Mouse (Mus musculus): Measurements from ENCODE around the gene Aldh3a1. TPM values are rescaled to one million over a fixed set of nuclear protein-coding genes. Genes with fewer than 3 reads are reported as not detected.

Gene Aldh3a1
- polyA plus RNA-seq, 1 experiment: 19.7 TPM

DNA sequence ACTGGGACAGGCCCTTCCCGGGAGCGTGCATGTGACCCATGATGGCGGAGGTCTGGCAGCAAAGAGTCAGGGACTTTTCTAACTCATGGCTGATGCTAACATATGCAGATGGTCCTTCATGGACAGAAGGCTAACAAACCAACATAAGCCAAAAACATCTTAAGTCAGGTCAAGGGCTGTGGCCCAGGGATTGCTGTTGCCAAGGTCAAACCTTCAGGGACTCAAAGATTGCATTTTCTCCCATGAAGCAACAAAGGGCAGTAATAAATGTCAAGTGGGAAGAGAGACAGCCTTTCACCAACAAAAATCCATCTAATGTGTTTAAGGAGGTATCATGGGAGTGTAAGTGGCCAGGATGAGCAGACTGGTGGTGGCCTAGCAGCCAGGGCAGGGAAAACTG lies 1.2 kb upstream of the Aldh3a1 start:
- Histone ChIP-seq H3ac (ENCODE audit: control insufficient read depth, insufficient read length, low read depth) (no peak overlapping the region), H3K27me3 (ENCODE audit: control insufficient read depth, insufficient read depth, insufficient read length) (no peaks in the 10 kb centered on the region), H3K4me3 (ENCODE audit: insufficient read depth, poor library complexity, severe bottlenecking) (no peak overlapping the region), H3K36me3 (ENCODE audit: control insufficient read depth, insufficient read depth) (no peaks in the 10 kb centered on the region), H3K79me3 (ENCODE audit: low read depth) (no peaks in the 10 kb centered on the region), H3K79me2 (ENCODE audit: control insufficient read depth, insufficient read depth) (no peaks in the 10 kb centered on the region)
- TF ChIP-seq MYOG (IDR thresholded peaks at IDR 0.05; ENCODE audit: control insufficient read depth, extremely low read depth, insufficient read length) (no peak), MYOD1 (IDR thresholded peaks at IDR 0.05; ENCODE audit: control insufficient read depth, insufficient read length, low read depth) (no peak), MAX (IDR thresholded peaks at IDR 0.05) (no peak), CTCF (IDR thresholded peaks at IDR 0.05; ENCODE audit: control insufficient read depth, insufficient read depth, insufficient read length) (no peak), FOSL1 (IDR thresholded peaks at IDR 0.05; ENCODE audit: insufficient read depth, low read length, poor library complexity, severe bottlenecking) (no peak), USF1 (IDR thresholded peaks at IDR 0.05; ENCODE audit: low read depth) (no peak), CEBPB (IDR thresholded peaks at IDR 0.05; ENCODE audit: low read depth) (no peak)

DNA sequence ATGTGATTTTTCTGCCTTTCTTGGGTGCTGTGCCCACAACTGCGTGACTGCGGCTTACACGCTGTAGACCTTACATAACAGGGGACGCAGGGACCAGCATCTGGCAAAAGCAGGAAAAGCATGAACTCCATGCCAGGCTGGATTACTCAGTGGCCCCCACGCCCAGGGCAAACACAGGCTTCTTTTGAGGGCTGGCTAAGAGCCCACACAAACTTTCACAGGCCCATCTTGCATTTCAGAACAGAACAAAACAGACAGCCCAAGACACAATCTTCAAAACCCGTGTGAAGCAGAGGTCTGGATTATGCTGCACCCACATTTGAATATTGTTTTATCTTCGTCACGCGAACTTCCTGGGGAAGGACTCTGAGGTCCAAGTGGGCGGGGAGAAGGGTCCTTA lies 979 bp downstream of the Aldh3a1 start:
- TF ChIP-seq CEBPB (IDR thresholded peaks at IDR 0.05; ENCODE audit: low read depth) (no peak), MAX (IDR thresholded peaks at IDR 0.05) (peak; percentile 76)
- no peaks in the 10 kb centered on the region for H3K79me2 ChIP-seq (ENCODE audit: control insufficient read depth, insufficient read depth)
- H3K27me3 ChIP-seq (ENCODE audit: control insufficient read depth, insufficient read depth, insufficient read length): no peaks in the 10 kb centered on the region
- no peak overlapping the region for H3K4me3 ChIP-seq (ENCODE audit: insufficient read depth, poor library complexity, severe bottlenecking)
- no peaks in the 10 kb centered on the region for H3K79me3 ChIP-seq (ENCODE audit: low read depth)
- H3K36me3 ChIP-seq (ENCODE audit: control insufficient read depth, insufficient read depth): no peaks in the 10 kb centered on the region
- H3ac ChIP-seq (ENCODE audit: control insufficient read depth, insufficient read length, low read depth): no peak overlapping the region

DNA sequence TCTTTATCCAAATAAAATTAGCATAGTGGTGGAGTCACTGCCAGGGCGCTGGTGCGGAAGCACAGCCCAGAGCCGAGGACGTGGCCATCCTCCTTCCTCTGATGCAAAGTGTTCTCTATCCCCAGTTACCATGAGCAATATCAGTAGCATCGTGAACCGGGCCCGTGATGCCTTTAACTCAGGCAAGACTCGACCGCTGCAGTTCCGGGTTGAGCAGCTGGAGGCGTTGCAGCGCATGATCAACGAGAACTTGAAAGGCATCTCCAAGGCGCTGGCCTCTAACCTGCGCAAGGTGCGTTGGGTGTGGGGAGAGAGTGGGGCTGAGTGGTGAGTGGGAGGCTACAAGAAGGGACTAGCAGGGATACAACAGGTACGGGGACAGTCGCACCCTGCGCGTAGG lies 4.8 kb downstream of the Aldh3a1 start:
- no peaks in the 10 kb centered on the region for H3K79me3 ChIP-seq (ENCODE audit: low read depth)
- no peak overlapping the region for H3ac ChIP-seq (ENCODE audit: control insufficient read depth, insufficient read length, low read depth)
- no peaks in the 10 kb centered on the region for H3K36me3 ChIP-seq (ENCODE audit: control insufficient read depth, insufficient read depth)
- H3K79me2 ChIP-seq (ENCODE audit: control insufficient read depth, insufficient read depth): no peaks in the 10 kb centered on the region
- TF ChIP-seq MYOD1 (IDR thresholded peaks at IDR 0.05; ENCODE audit: control insufficient read depth, insufficient read length, low read depth) (no peak), FOSL1 (IDR thresholded peaks at IDR 0.05; ENCODE audit: insufficient read depth, low read length, poor library complexity, severe bottlenecking) (no peak), MAX (IDR thresholded peaks at IDR 0.05) (no peak), CTCF (IDR thresholded peaks at IDR 0.05; ENCODE audit: control insufficient read depth, insufficient read depth, insufficient read length) (no peak), USF1 (IDR thresholded peaks at IDR 0.05; ENCODE audit: low read depth) (no peak), CEBPB (IDR thresholded peaks at IDR 0.05; ENCODE audit: low read depth) (no peak), MYOG (IDR thresholded peaks at IDR 0.05; ENCODE audit: control insufficient read depth, extremely low read depth, insufficient read length) (no peak)
- no peak overlapping the region for H3K4me3 ChIP-seq (ENCODE audit: insufficient read depth, poor library complexity, severe bottlenecking)
- no peaks in the 10 kb centered on the region for H3K27me3 ChIP-seq (ENCODE audit: control insufficient read depth, insufficient read depth, insufficient read length)

- Histone ChIP-seq H3K79me2 (ENCODE audit: control insufficient read depth, insufficient read depth) (no peaks in the 10 kb centered on the region), H3K79me3 (ENCODE audit: low read depth) (no peaks in the 10 kb centered on the region), H3K36me3 (ENCODE audit: control insufficient read depth, insufficient read depth) (no peaks in the 10 kb centered on the region), H3ac (ENCODE audit: control insufficient read depth, insufficient read length, low read depth) (no peak overlapping the region), H3K27me3 (ENCODE audit: control insufficient read depth, insufficient read depth, insufficient read length) (no peaks in the 10 kb centered on the region), H3K4me3 (ENCODE audit: insufficient read depth, poor library complexity, severe bottlenecking) (no peak overlapping the region)
- TF ChIP-seq CTCF (IDR thresholded peaks at IDR 0.05; ENCODE audit: control insufficient read depth, insufficient read depth, insufficient read length) (no peak), FOSL1 (IDR thresholded peaks at IDR 0.05; ENCODE audit: insufficient read depth, low read length, poor library complexity, severe bottlenecking) (no peak), MAX (IDR thresholded peaks at IDR 0.05) (no peak), CEBPB (IDR thresholded peaks at IDR 0.05; ENCODE audit: low read depth) (no peak), MYOD1 (IDR thresholded peaks at IDR 0.05; ENCODE audit: control insufficient read depth, insufficient read length, low read depth) (no peak)
Observed at GRCm38 (mm10) chr11:61215936-61216335, 8.6 kb downstream of the Aldh3a1 start.

GRCm38 (mm10) chr11:61220156-61220881 lies 13.0 kb downstream of the Aldh3a1 start:
- H3K79me2 ChIP-seq (ENCODE audit: control insufficient read depth, insufficient read depth): no peaks in the 10 kb centered on the region
- no peaks in the 10 kb centered on the region for H3K79me3 ChIP-seq (ENCODE audit: low read depth)
- TF ChIP-seq CEBPB (IDR thresholded peaks at IDR 0.05; ENCODE audit: low read depth) (peak; percentile 88), USF1 (IDR thresholded peaks at IDR 0.05; ENCODE audit: low read depth) (peak; percentile 47), FOSL1 (IDR thresholded peaks at IDR 0.05; ENCODE audit: insufficient read depth, low read length, poor library complexity, severe bottlenecking) (no peak)

DNA sequence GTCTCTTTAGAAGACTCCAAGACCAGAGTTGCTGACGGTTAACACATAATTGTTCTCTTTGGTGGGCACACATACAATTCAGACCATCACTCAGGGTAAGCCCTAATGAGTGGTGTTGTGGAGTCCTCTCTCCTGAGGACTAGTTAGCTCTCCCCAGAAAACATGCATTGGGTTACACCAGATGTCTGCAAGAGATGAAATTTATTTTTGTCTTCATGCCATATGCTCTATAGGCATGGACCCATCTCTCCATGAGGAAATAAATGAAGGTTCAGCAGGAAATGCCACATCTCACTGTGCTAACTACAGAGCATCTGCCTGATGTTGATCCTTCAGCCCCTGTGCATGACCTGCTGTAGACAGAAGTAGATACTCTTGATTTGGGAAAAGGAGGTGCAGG lies 14.7 kb downstream of the Aldh3a1 start:
- Histone ChIP-seq H3ac (ENCODE audit: control insufficient read depth, insufficient read length, low read depth) (no peak overlapping the region), H3K27me3 (ENCODE audit: control insufficient read depth, insufficient read depth, insufficient read length) (no peaks in the 10 kb centered on the region), H3K79me2 (ENCODE audit: control insufficient read depth, insufficient read depth) (no peaks in the 10 kb centered on the region), H3K36me3 (ENCODE audit: control insufficient read depth, insufficient read depth) (no peaks in the 10 kb centered on the region), H3K4me3 (ENCODE audit: insufficient read depth, poor library complexity, severe bottlenecking) (no peak overlapping the region), H3K79me3 (ENCODE audit: low read depth) (no peaks in the 10 kb centered on the region)
- no peak for TF ChIP-seq CEBPB (IDR thresholded peaks at IDR 0.05; ENCODE audit: low read depth)
- TF ChIP-seq FOSL1 (IDR thresholded peaks at IDR 0.05; ENCODE audit: insufficient read depth, low read length, poor library complexity, severe bottlenecking): no peak
- no peak for TF ChIP-seq CTCF (IDR thresholded peaks at IDR 0.05; ENCODE audit: control insufficient read depth, insufficient read depth, insufficient read length)
- no peak for TF ChIP-seq USF1 (IDR thresholded peaks at IDR 0.05; ENCODE audit: low read depth)
- no peak for TF ChIP-seq MAX (IDR thresholded peaks at IDR 0.05)
- TF ChIP-seq MYOG (IDR thresholded peaks at IDR 0.05; ENCODE audit: control insufficient read depth, extremely low read depth, insufficient read length): no peak

More at GRCm38 (mm10) chr11:61220156-61220881, 13.0 kb downstream of the Aldh3a1 start:
- H3K36me3 ChIP-seq (ENCODE audit: control insufficient read depth, insufficient read depth): no peaks in the 10 kb centered on the region
- H3K4me3 ChIP-seq (ENCODE audit: insufficient read depth, poor library complexity, severe bottlenecking): no peak overlapping the region
- H3ac ChIP-seq (ENCODE audit: control insufficient read depth, insufficient read length, low read depth): no peak overlapping the region
- H3K27me3 ChIP-seq (ENCODE audit: control insufficient read depth, insufficient read depth, insufficient read length): no peaks in the 10 kb centered on the region
